Mouse (Mus musculus): Measurements from ENCODE around the gene Dmrtc2. TPM values are rescaled to one million over a fixed set of nuclear protein-coding genes. Genes with fewer than 3 reads are reported as not detected.

Gene Dmrtc2
- total and polyA plus RNA-seq, 3 experiments: not detected

GRCm38 (mm10) chr7:24919728-24920127 is 49.9 kb downstream of the Dmrtc2 start:
- no peaks in the 10 kb centered on the region for H3K4me1 ChIP-seq (ENCODE audit: control insufficient read depth in 1 of 2, insufficient read depth in 2 of 2, low read length in 2 of 2)
- DNase-seq (ENCODE audit: low read depth, low spot score): no peak
- H3K36me3 ChIP-seq (ENCODE audit: control insufficient read depth in 1 of 2, insufficient read depth in 2 of 2, low read length in 2 of 2): peaks cover 0 to 5% of the 10 kb centered on the region in 2 experiments; a peak in 1 of 4 replicates
- H3K9me3 ChIP-seq (replicated peaks; ENCODE audit: insufficient read depth, low read length): no peaks in the 10 kb centered on the region
- no peaks in the 10 kb centered on the region for H3K79me2 ChIP-seq (ENCODE audit: control insufficient read depth, insufficient read depth, low read length, poor library complexity)
- H3K9ac ChIP-seq (ENCODE audit: control insufficient read depth, low read depth, low read length, poor library complexity, severe bottlenecking): no peak overlapping the region
- H3K27ac ChIP-seq (ENCODE audit: control insufficient read depth, low read depth, low read length): no peak overlapping the region
- no peaks in the 10 kb centered on the region for H3K27me3 ChIP-seq (ENCODE audit: control insufficient read depth in 1 of 2, insufficient read depth in 2 of 2, low read length in 2 of 2)
- H3K4me3 ChIP-seq (ENCODE audit: control insufficient read depth in 1 of 2, insufficient read depth in 1 of 2, low read depth in 2 of 2, low read length in 2 of 2): no peak overlapping the region
- TF ChIP-seq MAZ (IDR thresholded peaks at IDR 0.05; ENCODE audit: low read depth, low read length) (no peak), E2F4 (IDR thresholded peaks at IDR 0.05; ENCODE audit: borderline replicate concordance, low read depth, low read length) (no peak), EP300 (IDR thresholded peaks at IDR 0.05; ENCODE audit: low read depth in 1 of 2, low read length in 2 of 2) (no peak), USF2 (IDR thresholded peaks at IDR 0.05; ENCODE audit: borderline replicate concordance in 1 of 2, insufficient read depth in 1 of 2, low read depth in 1 of 2, low read length in 2 of 2) (no peak)

Other genes starting within 250 kb of the Dmrtc2 start
- gene Lypd3, start 233.5 kb upstream of the Dmrtc2 start, total RNA-seq (2012; rRNA removed): not detected in 2 replicates
- not detected for gene Lypd3, start 233.5 kb upstream of the Dmrtc2 start, polyA plus RNA-seq (2012; ENCODE audit: insufficient read depth in 1 of 2, insufficient read length in 2 of 2, low read depth in 1 of 2, low replicate concordance in 2 of 2, missing spikeins in 1 of 2)
- 0.15 TPM in 1 of 2 replicates, not detected in the other for gene Tex101, start 193.4 kb upstream of the Dmrtc2 start, total RNA-seq (2012; rRNA removed)
- gene Tex101, start 193.4 kb upstream of the Dmrtc2 start, polyA plus RNA-seq (2012; ENCODE audit: insufficient read depth in 1 of 2, insufficient read length in 2 of 2, low read depth in 1 of 2, low replicate concordance in 2 of 2, missing spikeins in 1 of 2): under 1 TPM in 1 of 2 experiments, not detected in 1; 0.08 TPM
- not detected in 2 replicates for gene BC049730, start 160.8 kb upstream of the Dmrtc2 start, total RNA-seq (2012; rRNA removed)
- not detected for gene BC049730, start 160.8 kb upstream of the Dmrtc2 start, polyA plus RNA-seq (2012; ENCODE audit: insufficient read depth in 1 of 2, insufficient read length in 2 of 2, low read depth in 1 of 2, low replicate concordance in 2 of 2, missing spikeins in 1 of 2)
- not detected in 2 replicates for gene Gm4763, start 143.1 kb upstream of the Dmrtc2 start, total RNA-seq (2012; rRNA removed)
- not detected for gene Gm4763, start 143.1 kb upstream of the Dmrtc2 start, polyA plus RNA-seq (2012; ENCODE audit: insufficient read depth in 1 of 2, insufficient read length in 2 of 2, low read depth in 1 of 2, low replicate concordance in 2 of 2, missing spikeins in 1 of 2)
- not detected in 2 replicates for gene Cd177, start 109.7 kb upstream of the Dmrtc2 start, total RNA-seq (2012; rRNA removed)
- under 1 TPM in 1 of 2 experiments, not detected in 1; 0.11 TPM for gene Cd177, start 109.7 kb upstream of the Dmrtc2 start, polyA plus RNA-seq (2012; ENCODE audit: insufficient read depth in 1 of 2, insufficient read length in 2 of 2, low read depth in 1 of 2, low replicate concordance in 2 of 2, missing spikeins in 1 of 2)
- gene Ceacam10, start 92.9 kb upstream of the Dmrtc2 start, total RNA-seq (2012; rRNA removed): not detected in 2 replicates
- gene Ceacam10, start 92.9 kb upstream of the Dmrtc2 start, polyA plus RNA-seq (2012; ENCODE audit: insufficient read depth in 1 of 2, insufficient read length in 2 of 2, low read depth in 1 of 2, low replicate concordance in 2 of 2, missing spikeins in 1 of 2): under 1 TPM in 1 of 2 experiments, not detected in 1; 0.19 TPM
- 0.54 TPM in 1 of 2 replicates, not detected in the other for gene Gm9844, start 7.8 kb upstream of the Dmrtc2 start, total RNA-seq (2012; rRNA removed)
- under 1 TPM in 1 of 2 experiments, not detected in 1; 0.95 TPM for gene Gm9844, start 7.8 kb upstream of the Dmrtc2 start, polyA plus RNA-seq (2012; ENCODE audit: insufficient read depth in 1 of 2, insufficient read length in 2 of 2, low read depth in 1 of 2, low replicate concordance in 2 of 2, missing spikeins in 1 of 2)
- not detected in 2 replicates for gene Lypd4, start 116 bp upstream of the Dmrtc2 start, total RNA-seq (2012; rRNA removed)
- not detected for gene Lypd4, start 116 bp upstream of the Dmrtc2 start, polyA plus RNA-seq (2012; ENCODE audit: insufficient read depth in 1 of 2, insufficient read length in 2 of 2, low read depth in 1 of 2, low replicate concordance in 2 of 2, missing spikeins in 1 of 2)
- 3,168 and 3,580 TPM in 2 replicates for gene Rps19, start 14.3 kb downstream of the Dmrtc2 start, total RNA-seq (2012; rRNA removed)
- gene Rps19, start 14.3 kb downstream of the Dmrtc2 start, polyA plus RNA-seq (2012; ENCODE audit: insufficient read depth in 1 of 2, insufficient read length in 2 of 2, low read depth in 1 of 2, low replicate concordance in 2 of 2, missing spikeins in 1 of 2): 1,000 to 10,000 TPM in 1 of 2 experiments, not detected in 1; 2,454 TPM
- gene Cd79a, start 27.3 kb downstream of the Dmrtc2 start, total RNA-seq (2012; rRNA removed): 0.13 and 0.23 TPM in 2 replicates
- under 1 TPM in 1 of 2 experiments, not detected in 1; 0.61 TPM for gene Cd79a, start 27.3 kb downstream of the Dmrtc2 start, polyA plus RNA-seq (2012; ENCODE audit: insufficient read depth in 1 of 2, insufficient read length in 2 of 2, low read depth in 1 of 2, low replicate concordance in 2 of 2, missing spikeins in 1 of 2)
- gene Arhgef1, start 32.9 kb downstream of the Dmrtc2 start, total RNA-seq (2012; rRNA removed): 43.7 and 53.3 TPM in 2 replicates
- 100 to 1,000 TPM in 1 of 2 experiments, not detected in 1; 163 TPM for gene Arhgef1, start 32.9 kb downstream of the Dmrtc2 start, polyA plus RNA-seq (2012; ENCODE audit: insufficient read depth in 1 of 2, insufficient read length in 2 of 2, low read depth in 1 of 2, low replicate concordance in 2 of 2, missing spikeins in 1 of 2)
- not detected in 2 replicates for gene Gm4881, start 74.4 kb downstream of the Dmrtc2 start, total RNA-seq (2012; rRNA removed)
- gene Gm4881, start 74.4 kb downstream of the Dmrtc2 start, polyA plus RNA-seq (2012; ENCODE audit: insufficient read depth in 1 of 2, insufficient read length in 2 of 2, low read depth in 1 of 2, low replicate concordance in 2 of 2, missing spikeins in 1 of 2): under 1 TPM in 1 of 2 experiments, not detected in 1; 0.13 TPM
- gene Rabac1, start 102.7 kb downstream of the Dmrtc2 start, total RNA-seq (2012; rRNA removed): 205 and 240 TPM in 2 replicates
- 100 to 1,000 TPM in 1 of 2 experiments, not detected in 1; 223 TPM for gene Rabac1, start 102.7 kb downstream of the Dmrtc2 start, polyA plus RNA-seq (2012; ENCODE audit: insufficient read depth in 1 of 2, insufficient read length in 2 of 2, low read depth in 1 of 2, low replicate concordance in 2 of 2, missing spikeins in 1 of 2)
- gene Atp1a3, start 135.9 kb downstream of the Dmrtc2 start, total RNA-seq (2012; rRNA removed): 0.19 and 0.26 TPM in 2 replicates
- gene Atp1a3, start 135.9 kb downstream of the Dmrtc2 start, polyA plus RNA-seq (2012; ENCODE audit: insufficient read depth in 1 of 2, insufficient read length in 2 of 2, low read depth in 1 of 2, low replicate concordance in 2 of 2, missing spikeins in 1 of 2): 1 to 10 TPM in 1 of 2 experiments, not detected in 1; 3.5 TPM
- 3.5 and 4.6 TPM in 2 replicates for gene Grik5, start 202.3 kb downstream of the Dmrtc2 start, total RNA-seq (2012; rRNA removed)
- gene Grik5, start 202.3 kb downstream of the Dmrtc2 start, polyA plus RNA-seq (2012; ENCODE audit: insufficient read depth in 1 of 2, insufficient read length in 2 of 2, low read depth in 1 of 2, low replicate concordance in 2 of 2, missing spikeins in 1 of 2): 10 to 100 TPM in 1 of 2 experiments, not detected in 1; 22.0 TPM
- 15.0 and 16.3 TPM in 2 replicates for gene Zfp574, start 202.5 kb downstream of the Dmrtc2 start, total RNA-seq (2012; rRNA removed)
- gene Zfp574, start 202.5 kb downstream of the Dmrtc2 start, polyA plus RNA-seq (2012; ENCODE audit: insufficient read depth in 1 of 2, insufficient read length in 2 of 2, low read depth in 1 of 2, low replicate concordance in 2 of 2, missing spikeins in 1 of 2): 10 to 100 TPM in 1 of 2 experiments, not detected in 1; 30.2 TPM

All from MEL (cell line).